Mouse (Mus musculus) telencephalon, adult 2 months (tissue): ENCODE measurements around the gene Pisd.
"Not testable (repeated sequence)": the region's sequence is repeated elsewhere in the genome, so short reads cannot be mapped to it uniquely, and the experiment has no call there.

ENCODE experiments used
- DNase-seq: peaks from one replicate; pipeline ENCODE4 v3.0.0-alpha.2; 2011; ENCODE audit warnings: low read depth, low spot score

Pisd gene

GRCm38 (mm10) chr5:32785313-32785915 lies at the start of gene Pisd:
TSS of gene Pisd (minus strand) at chr5:32785646.
- DNase-seq = peak; percentile 92

GRCm38 (mm10) chr5:32834497-32834896 lies 49.1 kb upstream of the Pisd start:
- no peak for DNase-seq

- peak; percentile 15 for DNase-seq
These were observed 44.6 kb upstream of the Pisd start for GRCm38 (mm10) chr5:32830054-32830453.

GRCm38 (mm10) chr5:32828766-32829165 lies 43.3 kb upstream of the Pisd start:
- DNase-seq = not testable (repeated sequence)

- no peak for DNase-seq
These were observed 41.6 kb upstream of the Pisd start, which contains the start of gene Gm20671 for GRCm38 (mm10) chr5:32827009-32827408. TSS of gene Gm20671 (minus strand) at chr5:32827109.

GRCm38 (mm10) chr5:32820471-32820870 lies 35.0 kb upstream of the Pisd start:
- DNase-seq = peak; percentile 6

- DNase-seq = no peak
These were observed 29.9 kb upstream of the Pisd start for GRCm38 (mm10) chr5:32815396-32815795.

GRCm38 (mm10) chr5:32786454-32786853 lies 1.0 kb upstream of the Pisd start:
- DNase-seq = not testable (repeated sequence)

GRCm38 (mm10) chr5:32784726-32785125 lies 720 bp downstream of the Pisd start:
- DNase-seq = no peak

GRCm38 (mm10) chr5:32781596-32781995 lies 3.9 kb downstream of the Pisd start:
- no peak for DNase-seq

- no peak for DNase-seq
These were observed 7.3 kb downstream of the Pisd start for GRCm38 (mm10) chr5:32778168-32778567.

GRCm38 (mm10) chr5:32772361-32772760 lies 13.1 kb downstream of the Pisd start:
- DNase-seq = no peak

GRCm38 (mm10) chr5:32767636-32768373 lies 17.6 kb downstream of the Pisd start:
- DNase-seq = no peak

- no peak for DNase-seq
These were observed 18.4 kb downstream of the Pisd start for GRCm38 (mm10) chr5:32767004-32767403.

- no peak for DNase-seq
These were observed 23.8 kb downstream of the Pisd start for GRCm38 (mm10) chr5:32761566-32762140.

- DNase-seq = no peak
These were observed 24.7 kb downstream of the Pisd start for GRCm38 (mm10) chr5:32760787-32761186.

GRCm38 (mm10) chr5:32760352-32760751 lies 25.1 kb downstream of the Pisd start:
- DNase-seq = not testable (repeated sequence)

- no peak for DNase-seq
These were observed 25.8 kb downstream of the Pisd start for GRCm38 (mm10) chr5:32759662-32760061.

- no peak for DNase-seq
These were observed 29.3 kb downstream of the Pisd start for GRCm38 (mm10) chr5:32756141-32756540.

GRCm38 (mm10) chr5:32751736-32752135 lies 33.7 kb downstream of the Pisd start:
- no peak for DNase-seq

- DNase-seq = no peak
These were observed 36.5 kb downstream of the Pisd start for GRCm38 (mm10) chr5:32748936-32749335.

- no peak for DNase-seq
These were observed 37.6 kb downstream of the Pisd start for GRCm38 (mm10) chr5:32747650-32748375.
